Mouse (Mus musculus): ENCODE results near the gene Grin2c. TPM values are rescaled to one million over a fixed set of nuclear protein-coding genes. Genes with fewer than 3 reads are reported as not detected.

The Grin2c gene
- polyA plus RNA-seq, 1 experiment from 2014 or later = 0.33 TPM

DNA sequence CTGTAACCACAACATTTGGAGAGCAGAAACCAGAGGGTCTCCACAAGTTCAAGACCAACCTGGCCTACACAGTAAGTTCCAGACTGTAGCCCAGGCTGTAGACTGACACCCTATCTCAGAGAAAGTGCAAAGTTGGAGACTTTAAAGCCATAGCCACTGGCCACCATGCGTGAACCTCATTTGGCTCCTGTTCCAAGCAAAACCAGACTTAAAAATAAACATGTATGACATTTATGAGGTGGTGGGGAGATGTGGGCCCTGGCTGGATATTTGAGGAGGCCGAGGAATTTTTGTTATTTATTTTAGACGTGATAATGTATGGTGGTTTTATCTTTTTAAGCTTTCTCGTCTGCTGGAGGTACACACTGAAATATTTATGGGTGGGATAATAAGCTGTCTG is 7.9 kb downstream of the Grin2c start:
- H3K4me1 ChIP-seq (replicated peaks; ENCODE audit: control insufficient read depth, insufficient read depth, low read length) = peaks cover 4% of the 10 kb centered on the region; the same call in 1 of the 2 replicates
- no peak for DNase-seq (ENCODE audit: low spot score)
- no peak overlapping the region for H3K4me3 ChIP-seq (replicated peaks; ENCODE audit: low read length)
- WGBS = 81% methylated on average over 4 of the region's 4 CpGs
- no peak for ATAC-seq (ENCODE audit: low FRiP score)
- peaks cover 82% of the 10 kb centered on the region for H3K27me3 ChIP-seq (ENCODE audit: control insufficient read depth, insufficient read depth, low read length)
- H3K36me3 ChIP-seq (replicated peaks; ENCODE audit: control insufficient read depth, insufficient read depth) = no peaks in the 10 kb centered on the region
- no peak overlapping the region for H3K4me2 ChIP-seq (replicated peaks)
- no peak overlapping the region for H3K27ac ChIP-seq
- no peak overlapping the region for H3K9ac ChIP-seq
- no peaks in the 10 kb centered on the region for H3K9me3 ChIP-seq (ENCODE audit: control insufficient read depth, low read length)

DNA sequence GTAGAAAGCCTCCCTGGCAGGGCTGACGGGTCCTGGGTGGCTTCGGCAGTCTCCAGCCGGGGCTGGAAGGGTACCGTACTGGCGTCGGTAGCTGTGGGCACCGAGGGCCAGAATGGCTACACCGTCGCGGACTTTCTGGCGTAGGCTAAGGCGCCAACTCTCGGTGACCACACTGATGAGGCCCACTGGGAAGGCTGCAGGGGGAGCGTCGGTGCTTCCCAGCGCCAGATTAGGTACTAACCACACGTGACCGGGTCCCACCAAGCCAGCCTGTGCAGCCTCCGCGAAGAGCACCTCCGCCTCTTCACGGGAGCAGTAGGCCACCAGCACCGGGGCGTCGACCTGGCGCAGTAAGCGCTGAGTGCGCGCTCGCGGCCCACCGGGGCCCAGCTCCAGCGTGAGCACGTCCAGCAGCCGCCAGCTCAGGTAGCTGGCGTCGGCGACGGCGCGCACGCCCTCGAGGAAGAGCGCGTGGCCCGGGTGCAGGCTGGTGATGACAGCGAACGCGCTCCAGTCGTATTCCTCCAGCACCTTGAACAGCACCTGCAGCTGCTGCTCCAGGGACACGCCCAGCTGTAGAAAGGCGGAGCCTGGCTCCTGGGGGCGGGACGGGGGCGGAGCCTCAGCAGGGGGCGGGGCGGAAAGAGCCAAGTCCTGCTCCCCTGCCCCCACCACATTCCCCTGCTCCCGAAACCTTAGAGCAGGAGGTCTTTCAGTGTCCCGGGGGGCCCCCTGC is 9.1 kb downstream of the Grin2c start:
- H3K4me2 ChIP-seq (replicated peaks) = peak overlapping the region; percentile 33
- H3K36me3 ChIP-seq (replicated peaks; ENCODE audit: control insufficient read depth, insufficient read depth) = no peaks in the 10 kb centered on the region
- peak overlapping the region; percentile 18 for H3K4me3 ChIP-seq (replicated peaks; ENCODE audit: low read length)
- H3K9me3 ChIP-seq (ENCODE audit: control insufficient read depth, low read length) = no peaks in the 10 kb centered on the region
- no peak overlapping the region for H3K9ac ChIP-seq
- WGBS = 17% methylated on average over 57 of the region's 59 CpGs
- H3K27me3 ChIP-seq (ENCODE audit: control insufficient read depth, insufficient read depth, low read length) = peaks cover 75% of the 10 kb centered on the region
- H3K4me1 ChIP-seq (replicated peaks; ENCODE audit: control insufficient read depth, insufficient read depth, low read length) = peaks cover 4% of the 10 kb centered on the region; the same call in 1 of the 2 replicates
- no peak for DNase-seq (ENCODE audit: low spot score)
- ATAC-seq (ENCODE audit: low FRiP score) = no peak
- no peak overlapping the region for H3K27ac ChIP-seq

DNA sequence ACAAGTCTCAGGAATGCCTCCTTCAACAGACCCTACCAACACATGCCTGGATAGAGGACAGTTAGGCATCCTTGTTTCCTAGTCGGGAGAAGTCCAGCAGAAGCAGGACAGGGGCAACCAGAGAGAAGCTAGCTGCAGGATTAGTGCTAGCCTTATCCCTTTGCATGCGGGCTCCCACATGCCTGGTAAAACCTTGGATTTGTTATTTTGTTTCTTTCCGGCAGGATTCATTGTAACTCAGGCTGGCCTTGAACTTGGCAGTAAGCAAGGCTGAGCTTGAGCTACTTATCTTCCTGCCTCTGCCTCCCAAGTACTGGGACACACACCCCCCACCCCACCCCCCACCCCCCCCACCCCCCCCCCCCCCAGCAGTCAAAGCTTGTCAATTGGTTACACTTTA is 15.8 kb downstream of the Grin2c start:
- H3K36me3 ChIP-seq (replicated peaks; ENCODE audit: control insufficient read depth, insufficient read depth) = no peaks in the 10 kb centered on the region
- H3K9me3 ChIP-seq (ENCODE audit: control insufficient read depth, low read length) = no peaks in the 10 kb centered on the region
- WGBS = 57% methylated on average over 3 of the region's 3 CpGs
- H3K4me1 ChIP-seq (replicated peaks; ENCODE audit: control insufficient read depth, insufficient read depth, low read length) = peaks cover 23% of the 10 kb centered on the region
- DNase-seq (ENCODE audit: low spot score) = no peak
- H3K27ac ChIP-seq = no peak overlapping the region
- no peak for ATAC-seq (ENCODE audit: low FRiP score)
- H3K9ac ChIP-seq = no peak overlapping the region
- peaks cover 54% of the 10 kb centered on the region for H3K27me3 ChIP-seq (ENCODE audit: control insufficient read depth, insufficient read depth, low read length)
- no peak overlapping the region for H3K4me2 ChIP-seq (replicated peaks)
- H3K4me3 ChIP-seq (replicated peaks; ENCODE audit: low read length) = no peak overlapping the region

DNA sequence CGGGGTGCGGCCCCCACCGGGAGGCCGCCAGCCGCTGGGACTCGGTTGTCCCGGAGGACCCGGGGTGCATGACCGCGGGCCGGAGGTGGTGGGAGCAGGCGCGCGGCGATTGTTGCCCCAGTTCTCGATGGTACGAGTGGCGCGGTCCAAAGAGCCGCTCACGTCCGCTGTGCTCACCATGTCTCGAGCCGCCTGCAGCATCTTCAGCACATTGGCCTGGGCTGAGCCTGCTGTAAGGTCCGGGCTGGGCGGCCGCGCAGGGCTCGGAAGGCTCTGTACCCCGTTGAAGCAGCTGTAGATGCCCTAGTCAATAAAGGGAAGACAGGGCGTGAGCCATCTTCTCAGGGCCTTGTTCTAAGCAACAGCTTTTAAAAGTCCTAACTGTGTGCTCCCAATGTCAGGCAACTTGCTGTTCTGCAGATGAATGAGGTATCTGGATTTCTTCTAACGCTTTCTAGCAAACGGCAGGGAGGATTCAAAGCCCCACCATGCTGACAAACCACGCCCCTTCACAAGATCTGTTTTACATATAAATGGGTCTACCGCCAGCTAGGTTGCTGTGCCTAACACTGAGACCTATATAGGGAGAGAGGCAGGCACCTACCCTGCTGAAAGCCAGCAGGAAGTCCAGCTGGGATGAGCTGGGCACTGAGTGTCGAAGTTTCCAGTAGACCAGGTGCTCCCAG is 16.5 kb downstream of the Grin2c start:
- peak overlapping the region; percentile 57 for H3K9ac ChIP-seq
- no peak overlapping the region for H3K27ac ChIP-seq
- no peaks in the 10 kb centered on the region for H3K9me3 ChIP-seq (ENCODE audit: control insufficient read depth, low read length)
- WGBS = 2% methylated on average over 32 of the region's 36 CpGs
- H3K4me3 ChIP-seq (replicated peaks; ENCODE audit: low read length) = peak overlapping the region; percentile 48
- DNase-seq (ENCODE audit: low spot score) (no peak), ATAC-seq (ENCODE audit: low FRiP score) (no peak)
- H3K27me3 ChIP-seq (ENCODE audit: control insufficient read depth, insufficient read depth, low read length) = peaks cover 49% of the 10 kb centered on the region
- 0 out of 2 replicates have a peak, but pooled peaks cover under 1% of the 10 kb centered on the region for H3K36me3 ChIP-seq (replicated peaks; ENCODE audit: control insufficient read depth, insufficient read depth)
- peak overlapping the region; percentile 89 for H3K4me2 ChIP-seq (replicated peaks)
- peaks cover 23% of the 10 kb centered on the region for H3K4me1 ChIP-seq (replicated peaks; ENCODE audit: control insufficient read depth, insufficient read depth, low read length)

DNA sequence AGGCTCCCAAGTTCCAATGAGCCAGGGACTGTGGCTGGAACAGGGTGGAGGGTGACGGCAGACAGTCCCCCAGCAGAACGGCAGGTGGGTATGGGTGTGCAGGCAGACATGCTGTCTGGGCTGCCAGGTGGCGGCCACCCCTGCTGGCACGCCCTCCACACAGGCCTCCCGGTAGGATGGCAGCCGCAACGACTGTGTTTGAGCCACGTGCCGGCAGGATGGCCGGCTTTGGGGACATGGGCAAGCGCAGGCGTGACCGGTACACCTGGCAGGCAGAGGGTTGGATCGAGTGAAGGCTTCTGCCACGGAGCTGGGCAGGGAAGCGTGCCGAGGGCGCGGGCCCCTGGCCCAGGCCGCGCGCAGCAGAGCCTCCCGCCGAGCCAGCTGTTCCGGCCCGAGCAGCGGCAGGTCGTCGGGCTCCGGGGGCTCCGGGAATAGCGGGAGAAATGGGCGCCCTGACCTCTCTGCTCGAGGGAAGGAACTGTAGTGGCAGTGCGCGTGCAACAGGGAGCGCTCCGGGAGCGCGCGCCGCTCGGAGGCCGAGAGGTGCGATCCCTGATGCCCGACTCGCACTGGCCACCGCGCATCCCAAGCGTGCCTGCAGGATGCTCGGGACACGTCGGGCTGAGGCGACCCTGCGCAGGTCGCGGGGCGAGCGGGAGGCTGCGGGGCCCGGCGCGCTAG is 17.2 kb downstream of the Grin2c start:
- Histone ChIP-seq H3K4me2 (replicated peaks) (peak overlapping the region; percentile 89), H3K27me3 (ENCODE audit: control insufficient read depth, insufficient read depth, low read length) (peaks cover 49% of the 10 kb centered on the region), H3K9ac (peak overlapping the region; percentile 57), H3K27ac (no peak overlapping the region), H3K4me3 (replicated peaks; ENCODE audit: low read length) (peak overlapping the region; percentile 48), H3K4me1 (replicated peaks; ENCODE audit: control insufficient read depth, insufficient read depth, low read length) (peaks cover 29% of the 10 kb centered on the region), H3K9me3 (ENCODE audit: control insufficient read depth, low read length) (no peaks in the 10 kb centered on the region), H3K36me3 (replicated peaks; ENCODE audit: control insufficient read depth, insufficient read depth) (0 out of 2 replicates have a peak, but pooled peaks cover 6% of the 10 kb centered on the region)
- ATAC-seq (ENCODE audit: low FRiP score) (no peak), DNase-seq (ENCODE audit: low spot score) (no peak)
- 2% methylated on average over 60 of the region's 63 CpGs for WGBS

DNA sequence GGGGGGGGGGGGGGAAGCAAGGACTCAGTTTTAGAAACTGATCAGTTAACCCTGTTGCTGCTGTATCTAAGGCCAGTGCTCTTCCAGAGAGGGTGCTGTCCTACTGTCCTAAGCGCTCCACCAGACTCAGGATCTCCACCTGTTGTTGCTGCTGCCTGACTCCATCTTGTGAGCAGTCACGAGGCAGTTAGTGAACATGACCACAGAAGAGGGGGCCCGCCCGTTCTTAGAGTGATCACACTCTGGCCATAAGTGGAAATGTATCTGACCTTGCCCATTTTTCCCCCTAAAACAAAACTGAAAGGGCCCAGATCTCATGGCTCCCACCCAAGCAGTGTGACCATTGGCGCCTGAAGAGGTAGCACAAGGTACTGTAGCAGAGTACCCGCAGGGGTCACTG is 19.1 kb downstream of the Grin2c start:
- ATAC-seq (ENCODE audit: low FRiP score) (no peak), DNase-seq (ENCODE audit: low spot score) (no peak)
- peaks cover 17% of the 10 kb centered on the region; the same call in 1 of the 2 replicates for H3K36me3 ChIP-seq (replicated peaks; ENCODE audit: control insufficient read depth, insufficient read depth)
- H3K27ac ChIP-seq = no peak overlapping the region
- WGBS = 70% methylated on average over 6 of the region's 6 CpGs
- no peak overlapping the region for H3K4me2 ChIP-seq (replicated peaks)
- H3K27me3 ChIP-seq (ENCODE audit: control insufficient read depth, insufficient read depth, low read length) = peaks cover 44% of the 10 kb centered on the region
- no peaks in the 10 kb centered on the region for H3K9me3 ChIP-seq (ENCODE audit: control insufficient read depth, low read length)
- H3K4me1 ChIP-seq (replicated peaks; ENCODE audit: control insufficient read depth, insufficient read depth, low read length) = peaks cover 29% of the 10 kb centered on the region
- H3K9ac ChIP-seq = no peak overlapping the region
- no peak overlapping the region for H3K4me3 ChIP-seq (replicated peaks; ENCODE audit: low read length)

DNA sequence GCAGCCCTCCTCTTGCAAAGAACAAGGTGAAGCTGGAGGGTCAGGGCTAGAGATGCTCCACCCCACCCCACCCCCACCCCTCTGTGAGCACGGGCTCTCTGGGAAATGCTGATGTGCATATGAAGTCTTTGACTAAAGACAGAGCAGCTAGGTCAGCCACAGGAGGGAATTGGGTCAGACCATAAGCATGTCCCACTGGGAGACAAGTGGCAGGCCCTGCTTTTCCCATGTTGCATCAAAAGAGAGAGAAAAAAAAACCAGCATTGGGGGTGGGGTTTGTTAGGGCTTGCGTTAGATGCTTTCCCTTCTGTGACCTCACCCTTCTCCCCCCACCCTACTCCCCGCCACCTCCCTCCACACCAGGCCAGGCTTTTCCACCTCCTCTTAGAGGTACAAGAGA is 19.8 kb downstream of the Grin2c start:
- H3K4me1 ChIP-seq (replicated peaks; ENCODE audit: control insufficient read depth, insufficient read depth, low read length) = peaks cover 29% of the 10 kb centered on the region

DNA sequence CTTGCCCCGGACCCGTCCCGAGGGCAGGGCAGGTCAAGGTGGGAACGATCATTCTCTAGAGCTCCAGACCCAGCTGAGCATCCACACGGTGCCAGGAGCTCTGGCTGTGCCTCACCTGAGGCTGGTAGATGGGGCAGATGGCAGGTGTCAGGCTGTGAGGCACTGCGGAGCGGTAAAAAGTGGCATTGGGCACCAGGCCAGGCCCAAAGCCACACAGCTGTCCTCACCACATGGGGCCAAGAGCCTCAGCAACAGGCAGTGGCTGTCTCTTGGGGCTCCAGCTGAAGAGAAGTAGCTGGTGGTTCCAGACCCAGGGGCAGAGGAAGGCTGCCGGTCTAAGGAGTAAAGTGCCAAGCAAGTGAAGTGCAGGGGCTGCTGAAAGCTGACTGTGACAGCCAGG is 20.7 kb downstream of the Grin2c start:
- H3K36me3 ChIP-seq (replicated peaks; ENCODE audit: control insufficient read depth, insufficient read depth) = peaks cover 17% of the 10 kb centered on the region; the same call in 1 of the 2 replicates
- WGBS = 52% methylated on average over 8 of the region's 8 CpGs
- H3K27me3 ChIP-seq (ENCODE audit: control insufficient read depth, insufficient read depth, low read length) = peaks cover 44% of the 10 kb centered on the region
- H3K4me1 ChIP-seq (replicated peaks; ENCODE audit: control insufficient read depth, insufficient read depth, low read length) = peaks cover 29% of the 10 kb centered on the region
- H3K4me2 ChIP-seq (replicated peaks) = no peak overlapping the region
- DNase-seq (ENCODE audit: low spot score) (no peak), ATAC-seq (ENCODE audit: low FRiP score) (peak; percentile 40; the same call in 1 of the 2 replicates)
- no peak overlapping the region for H3K4me3 ChIP-seq (replicated peaks; ENCODE audit: low read length)
- no peak overlapping the region for H3K27ac ChIP-seq
- H3K9ac ChIP-seq = no peak overlapping the region
- H3K9me3 ChIP-seq (ENCODE audit: control insufficient read depth, low read length) = no peaks in the 10 kb centered on the region

More for the DNA sequence above, 19.8 kb downstream of the Grin2c start:
- no peak overlapping the region for H3K4me2 ChIP-seq (replicated peaks)
- peaks cover 44% of the 10 kb centered on the region for H3K27me3 ChIP-seq (ENCODE audit: control insufficient read depth, insufficient read depth, low read length)
- H3K9me3 ChIP-seq (ENCODE audit: control insufficient read depth, low read length) = no peaks in the 10 kb centered on the region
- no peak overlapping the region for H3K27ac ChIP-seq
- H3K9ac ChIP-seq = no peak overlapping the region
- H3K36me3 ChIP-seq (replicated peaks; ENCODE audit: control insufficient read depth, insufficient read depth) = peaks cover 17% of the 10 kb centered on the region; the same call in 1 of the 2 replicates
- ATAC-seq (ENCODE audit: low FRiP score) (no peak), DNase-seq (ENCODE audit: low spot score) (no peak)
- no peak overlapping the region for H3K4me3 ChIP-seq (replicated peaks; ENCODE audit: low read length)
- WGBS = 18% methylated on average over 3 of the region's 3 CpGs

DNA sequence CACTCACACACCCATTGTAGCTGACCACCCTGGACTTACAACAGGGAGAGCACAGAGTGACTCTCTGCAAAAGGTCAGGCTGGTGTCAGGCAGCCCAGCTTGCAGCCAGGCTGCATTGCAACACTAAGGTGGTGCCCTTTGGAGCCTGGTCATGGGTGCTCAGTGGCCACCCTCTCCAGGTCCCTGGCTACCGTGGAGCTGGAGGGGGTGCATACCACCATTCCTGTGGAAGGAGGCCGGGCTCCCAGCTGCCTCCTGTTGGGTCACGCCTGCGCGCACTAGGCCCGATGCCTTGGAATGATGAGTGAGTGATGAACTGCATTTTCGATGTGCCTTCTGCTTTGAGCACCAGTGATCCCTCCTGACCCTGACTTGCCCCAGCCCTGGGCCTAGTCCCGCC is 22.2 kb downstream of the Grin2c start:
- Histone ChIP-seq H3K9ac (no peak overlapping the region), H3K4me3 (replicated peaks; ENCODE audit: low read length) (no peak overlapping the region), H3K27me3 (ENCODE audit: control insufficient read depth, insufficient read depth, low read length) (peaks cover 29% of the 10 kb centered on the region), H3K4me1 (replicated peaks; ENCODE audit: control insufficient read depth, insufficient read depth, low read length) (peaks cover 19% of the 10 kb centered on the region), H3K9me3 (ENCODE audit: control insufficient read depth, low read length) (no peaks in the 10 kb centered on the region), H3K27ac (no peak overlapping the region), H3K36me3 (replicated peaks; ENCODE audit: control insufficient read depth, insufficient read depth) (peaks cover 17% of the 10 kb centered on the region; the same call in 1 of the 2 replicates), H3K4me2 (replicated peaks) (no peak overlapping the region)
- ATAC-seq (ENCODE audit: low FRiP score) (no peak), DNase-seq (ENCODE audit: low spot score) (no peak)
- 70% methylated on average over 8 of the region's 8 CpGs for WGBS
